Mouse (Mus musculus): ENCODE data around the gene Tnfrsf21.

The Tnfrsf21 gene

GRCm38 (mm10) chr17:43134991-43135390 is 118.6 kb downstream of the Tnfrsf21 start:
- DNase-seq = no peak

GRCm38 (mm10) chr17:43135398-43136265 is 119.3 kb downstream of the Tnfrsf21 start:
- DNase-seq = peak; percentile 9

- no peak for DNase-seq
Measured at GRCm38 (mm10) chr17:43136720-43137119, 120.4 kb downstream of the Tnfrsf21 start.

GRCm38 (mm10) chr17:43137838-43138237 is 121.5 kb downstream of the Tnfrsf21 start:
- no peak for DNase-seq

GRCm38 (mm10) chr17:43138356-43138755 is 122.0 kb downstream of the Tnfrsf21 start:
- DNase-seq = no peak

Measured in cerebellum, adult 9-11 months (tissue).